Mouse (Mus musculus) liver, adult 2 months (tissue): ENCODE results near the gene Fam168a. TPM values are rescaled to one million over a fixed set of nuclear protein-coding genes. Genes with fewer than 3 reads are reported as not detected.
"Not testable (repeated sequence)": the region's sequence is repeated elsewhere in the genome, so short reads cannot be mapped to it uniquely, and the experiment has no call there.

Experiments
- DNase-seq: peaks from one replicate; pipeline ENCODE4 v3.0.0-alpha.2; 2011; ENCODE audit warnings: low read depth, low spot score; ENCODE audit errors: extremely low read depth
- H3K27ac ChIP-seq: fragments of 200-500 bp; replicated peaks from 2 replicates; pipeline ENCODE4 v1.5.1; 2012; ENCODE audit warnings: low read depth, mild to moderate bottlenecking, control low read depth, inconsistent platforms, low read length; ENCODE audit not compliant: insufficient read depth
- H3K27me3 ChIP-seq: fragments of 200-500 bp; 2 replicates; pipeline ENCODE4 v1.6.1; 2012; ENCODE audit warnings: mild to moderate bottlenecking, moderate library complexity, low read length, inconsistent platforms; ENCODE audit not compliant: control insufficient read depth, insufficient read depth
- H3K36me3 ChIP-seq: fragments of 200-500 bp; 2 replicates; pipeline ENCODE4 v1.6.1; 2012; ENCODE audit warnings: low read length, inconsistent platforms; ENCODE audit not compliant: control insufficient read depth, insufficient read depth
- H3K4me1 ChIP-seq: fragments of 200-500 bp; 2 replicates; pipeline ENCODE4 v1.6.1; 2011; ENCODE audit warnings: low read length; ENCODE audit not compliant: control insufficient read depth, insufficient read depth
- H3K4me3 ChIP-seq: fragments of 200-500 bp; 2 replicates; pipeline ENCODE4 v1.5.1; 2011; ENCODE audit warnings: low read depth, mild to moderate bottlenecking, control low read depth, low read length, moderate library complexity; ENCODE audit not compliant: insufficient read depth
- H3K79me2 ChIP-seq: fragments of 200-500 bp; 2 replicates; pipeline ENCODE4 v1.6.1; 2012; ENCODE audit warnings: inconsistent platforms, mild to moderate bottlenecking, low read length, moderate library complexity; ENCODE audit not compliant: control insufficient read depth, insufficient read depth
- H3K9ac ChIP-seq: fragments of 200-500 bp; 2 replicates; pipeline ENCODE4 v1.6.1; 2012; ENCODE audit warnings: low read depth, mild to moderate bottlenecking, control low read depth, inconsistent platforms, low read length
- CTCF ChIP-seq: fragments of 200-500 bp; IDR thresholded peaks from 2 replicates; pipeline ENCODE4 v1.5.1; 2011; ENCODE audit warnings: low read depth, low read length, control low read depth
- POLR2A ChIP-seq: fragments of 200-500 bp; IDR thresholded peaks from 2 replicates; pipeline ENCODE4 v1.6.1; 2011; ENCODE audit warnings: low read length, control low read depth; ENCODE audit not compliant: insufficient read depth; ENCODE audit errors: extremely low read depth
- WGBS: fragments of 180-500 bp; shearing (Covaris S2); methylation state at CpG from one replicate; pipeline ENCODE4 v1.1.7; 2018; 5-methylcytosine and 5-hydroxymethylcytosine counted together
- polyA plus RNA-seq: library from polyadenylated mRNA; depleted of rRNA; stranded (reverse); fragments of >200 nt; gene quantifications from 2 replicates; pipeline ENCODE4 v1.2.3, GENCODE M21; 2012
- total RNA-seq: library from RNA; depleted of rRNA; stranded (reverse); fragments of >200 nt; gene quantifications from 2 replicates; pipeline ENCODE4 v1.2.3, GENCODE M21; 2014

The Fam168a gene
- total and polyA plus RNA-seq, 2 experiments, result 7.4 to 32.0 TPM

DNA sequence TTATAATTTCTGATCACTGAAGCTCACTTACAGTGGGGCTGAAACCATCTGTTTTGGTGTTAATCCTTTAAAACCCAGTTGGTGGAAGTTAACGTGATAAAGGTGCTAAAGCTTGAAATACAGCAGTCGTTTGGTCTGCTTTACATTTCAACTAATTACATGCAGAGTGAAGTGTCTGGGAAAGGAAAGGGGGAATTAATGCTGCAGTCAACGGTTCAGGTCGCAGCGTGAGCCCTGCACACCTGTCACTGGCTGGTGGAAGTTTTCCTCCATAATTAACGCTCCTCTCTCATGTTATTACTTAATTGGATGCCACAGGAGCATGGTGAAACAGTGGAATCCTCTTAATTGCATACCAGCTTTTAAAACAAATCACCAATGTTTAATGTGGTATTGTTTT, 27.8 kb downstream of the Fam168a start:
- Histone ChIP-seq H3K27ac (no peak overlapping the region), H3K9ac (no peak overlapping the region), H3K79me2 (peaks cover 3% of the 10 kb centered on the region; the same call in 1 of the 2 replicates), H3K36me3 (no peaks in the 10 kb centered on the region), H3K27me3 (no peaks in the 10 kb centered on the region), H3K4me1 (peaks cover 5% of the 10 kb centered on the region; the same call in 1 of the 2 replicates), H3K4me3 (no peak overlapping the region)
- no peak for DNase-seq
- 83% methylated on average over 6 of the region's 6 CpGs for WGBS
- TF ChIP-seq POLR2A (no peak), CTCF (no peak)

DNA sequence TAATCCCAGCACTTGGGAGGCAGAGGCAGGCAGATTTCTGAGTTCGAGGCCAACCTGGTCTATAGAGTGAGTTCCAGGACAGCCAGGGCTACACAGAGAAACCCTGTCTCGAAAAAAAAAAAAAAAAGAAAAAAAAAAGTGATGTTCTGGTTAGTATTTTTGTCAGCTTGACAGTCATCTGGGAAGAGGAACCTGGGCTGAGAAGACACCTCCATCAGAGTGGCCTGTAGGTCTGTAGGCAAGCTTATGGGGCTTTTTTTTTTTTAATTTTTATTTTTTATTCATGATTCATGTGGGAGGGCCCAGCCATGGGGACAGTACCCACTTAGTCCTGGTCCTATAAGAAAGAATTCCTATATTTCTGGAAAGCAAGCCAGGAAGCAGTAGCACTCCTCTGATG, 28.5 kb downstream of the Fam168a start:
- H3K36me3 ChIP-seq, DNase-seq, H3K9ac ChIP-seq, H3K4me1 ChIP-seq, H3K79me2 ChIP-seq, H3K27me3 ChIP-seq, H3K27ac ChIP-seq, H3K4me3 ChIP-seq: not testable (repeated sequence)
- WGBS, result 80% methylated on average over 2 of the region's 2 CpGs

DNA sequence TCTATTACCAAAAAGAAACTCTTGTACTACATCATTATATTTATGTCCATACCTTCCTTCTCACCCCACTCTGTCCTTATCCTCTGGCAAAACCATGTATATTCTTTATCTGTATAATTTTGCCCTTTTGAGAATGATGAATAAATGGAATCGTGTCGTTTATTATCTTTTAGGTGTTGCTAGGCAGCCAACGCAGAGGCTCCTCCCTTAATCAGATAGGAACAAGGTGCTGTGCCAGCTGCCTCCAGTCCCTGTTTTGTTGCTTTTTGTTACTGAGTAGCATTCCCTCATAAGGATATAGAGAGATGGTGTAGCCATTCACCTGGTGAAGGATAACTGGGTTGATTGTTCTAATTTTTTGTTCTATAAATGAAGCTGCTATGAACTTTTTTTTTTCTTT, 29.7 kb downstream of the Fam168a start:
- H3K4me3 ChIP-seq, result no peak overlapping the region
- H3K79me2 ChIP-seq, result peaks cover 3% of the 10 kb centered on the region; the same call in 1 of the 2 replicates
- H3K36me3 ChIP-seq, result no peaks in the 10 kb centered on the region
- WGBS, result 51% methylated on average over 3 of the region's 3 CpGs
- H3K27ac ChIP-seq, result no peak overlapping the region
- DNase-seq, result no peak
- no peaks in the 10 kb centered on the region for H3K27me3 ChIP-seq
- H3K4me1 ChIP-seq, result peaks cover 5% of the 10 kb centered on the region; the same call in 1 of the 2 replicates
- no peak overlapping the region for H3K9ac ChIP-seq
- TF ChIP-seq POLR2A (no peak), CTCF (no peak)

DNA sequence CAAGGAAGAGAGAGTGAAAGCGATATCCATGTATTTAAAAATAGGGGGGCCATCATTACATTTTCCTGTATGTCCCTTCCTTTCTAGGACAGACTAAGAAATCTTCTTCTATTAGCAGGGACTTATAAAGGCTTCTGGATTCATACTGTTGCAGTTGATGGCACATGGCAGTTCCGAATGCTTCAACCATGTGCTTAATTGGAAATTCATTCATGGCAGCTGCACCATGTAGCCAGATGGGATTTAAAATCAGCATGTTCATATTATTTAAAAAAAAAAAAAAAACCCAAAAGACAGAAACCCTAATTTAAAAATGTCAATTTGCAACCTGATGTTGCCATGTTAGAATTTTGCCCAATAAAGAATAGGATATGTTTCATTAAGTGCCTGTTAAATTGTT, 37.9 kb downstream of the Fam168a start:
- TF ChIP-seq CTCF (no peak), POLR2A (no peak)
- 96% methylated on average over 2 of the region's 2 CpGs for WGBS
- no peaks in the 10 kb centered on the region for H3K79me2 ChIP-seq
- no peak overlapping the region for H3K9ac ChIP-seq
- H3K36me3 ChIP-seq, result no peaks in the 10 kb centered on the region
- no peaks in the 10 kb centered on the region for H3K27me3 ChIP-seq
- H3K4me1 ChIP-seq, result no peaks in the 10 kb centered on the region; the same call in 1 of the 2 replicates
- DNase-seq, result no peak
- H3K4me3 ChIP-seq, result no peak overlapping the region
- no peak overlapping the region for H3K27ac ChIP-seq

DNA sequence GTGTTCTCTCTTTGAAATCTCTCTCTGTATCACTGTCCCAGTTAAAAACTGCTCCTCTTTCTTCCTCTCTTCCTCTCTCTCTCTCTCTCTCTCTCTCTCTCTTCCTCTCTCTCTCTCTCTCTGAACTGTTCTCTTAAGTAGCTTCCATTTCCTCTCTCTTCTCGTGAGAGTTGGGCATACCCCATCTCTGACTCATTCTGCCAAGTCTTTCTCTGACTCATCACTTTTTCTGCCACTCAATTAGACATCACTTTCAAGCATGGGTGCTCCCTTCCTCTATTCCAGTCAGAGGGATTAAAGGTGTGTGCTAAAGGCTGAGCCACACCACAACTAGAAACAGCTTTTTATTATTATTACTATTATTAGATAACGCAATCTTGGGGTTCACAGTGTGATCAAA, 43.7 kb downstream of the Fam168a start:
- Histone ChIP-seq H3K9ac (no peak overlapping the region), H3K36me3 (no peaks in the 10 kb centered on the region), H3K79me2 (no peaks in the 10 kb centered on the region; the same call in 1 of the 2 replicates), H3K4me1 (no peaks in the 10 kb centered on the region), H3K27me3 (no peaks in the 10 kb centered on the region), H3K4me3 (no peak overlapping the region), H3K27ac (no peak overlapping the region)
- TF ChIP-seq CTCF, result no peak
- TF ChIP-seq POLR2A, result no peak
- 78% methylated on average over 2 of the region's 2 CpGs for WGBS
- DNase-seq, result no peak

DNA sequence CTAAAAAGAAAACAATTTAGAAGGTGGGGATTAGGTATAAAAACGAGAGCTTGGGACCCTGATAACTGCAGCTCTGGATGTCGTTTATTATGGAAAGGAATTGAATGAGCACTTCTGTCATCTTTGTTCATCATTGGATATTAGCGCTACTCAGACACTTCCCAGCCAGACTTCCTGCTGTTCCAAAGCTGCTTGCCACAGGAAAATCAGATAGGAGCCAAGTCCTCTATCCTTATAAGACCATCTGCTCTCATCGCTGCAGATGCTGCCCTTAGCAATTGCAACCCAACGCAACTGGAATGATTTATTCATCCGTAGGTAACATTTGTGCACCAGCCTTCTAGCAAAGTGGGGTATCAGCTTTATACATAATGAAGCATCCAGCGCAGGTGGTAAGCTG, 52.3 kb downstream of the Fam168a start:
- TF ChIP-seq CTCF, result no peak
- TF ChIP-seq POLR2A, result no peak
- Histone ChIP-seq H3K79me2 (no peaks in the 10 kb centered on the region; the same call in 1 of the 2 replicates), H3K4me3 (no peak overlapping the region), H3K36me3 (no peaks in the 10 kb centered on the region), H3K27me3 (no peaks in the 10 kb centered on the region), H3K27ac (no peak overlapping the region), H3K4me1 (no peaks in the 10 kb centered on the region), H3K9ac (no peak overlapping the region)
- no peak for DNase-seq
- 89% methylated on average over 7 of the region's 7 CpGs for WGBS
